Comparison of ENCODE assay signal across 9 mouse cellular contexts in the genomic region with DNA sequence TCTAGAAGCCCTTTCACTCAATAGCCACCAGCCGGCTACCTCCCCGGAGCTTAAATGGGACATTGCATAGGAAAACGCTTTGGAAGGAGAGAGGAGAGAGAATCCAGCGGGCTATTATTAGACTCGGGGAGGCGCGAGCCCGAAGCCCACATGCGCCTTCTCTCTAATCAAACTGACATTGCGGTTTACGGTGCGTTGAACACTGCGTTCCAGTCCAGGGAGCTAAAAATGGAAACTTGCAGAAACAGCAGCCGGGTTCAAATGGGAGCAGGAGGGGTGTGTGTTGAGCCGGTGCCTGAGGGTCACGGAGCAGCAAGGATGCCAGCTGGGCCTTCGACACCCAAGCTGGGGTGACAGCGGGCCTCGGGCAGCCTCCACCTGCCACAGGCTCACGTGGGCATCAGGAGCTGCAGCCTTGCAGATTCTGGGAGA.
DNase-seq lines count a peak whose midpoint lies in the region; ATAC-seq and TF ChIP-seq lines count a peak whose summit lies in the region.
"Had no signal": no experiment of that assay in that cellular context is flagged by ENCODE, and none has a peak within 500 bp of the region (broad histone marks: within the 10 kb centered on the region; RNA-seq: fewer than 3 reads in every experiment).

No protein-coding gene starts in this region.

- TF ChIP-seq CTCF in testis, adult 2 months (IDR thresholded peaks at IDR 0.05; ENCODE audit: control insufficient read depth, insufficient read depth, insufficient replicate concordance, low read depth, low read length), result no peak
- no peak for TF ChIP-seq CTCF in gastrocnemius, adult 2 months (IDR thresholded peaks at IDR 0.05)

- H3K9me3 ChIP-seq in hindbrain, embryonic 12.5 days (replicated peaks), result no peaks in the 10 kb centered on the region
- H3K9me3 ChIP-seq: embryonic facial prominence, embryonic 12.5 days had no signal

- peak; percentile 67 for ATAC-seq in hindbrain, embryonic 12.5 days (ENCODE audit: low FRiP score)
- no peak for ATAC-seq in erythroblast, adult 5-6 weeks (replicated peaks; ENCODE audit: low FRiP score, poor library complexity, severe bottlenecking)

- no peaks in the 10 kb centered on the region for H3K36me3 ChIP-seq in testis, adult 2 months (ENCODE audit: control insufficient read depth, insufficient read depth, low read length)
- no peaks in the 10 kb centered on the region for H3K36me3 ChIP-seq in hindbrain, embryonic 12.5 days
- H3K36me3 ChIP-seq: embryonic facial prominence, embryonic 12.5 days had no signal

- 35% methylated on average over 20 of the region's 20 CpGs for WGBS in hindbrain, embryonic 12.5 days

- no peaks in the 10 kb centered on the region for H3K27me3 ChIP-seq in testis, adult 2 months (ENCODE audit: control insufficient read depth, insufficient read depth, low read length)
- H3K27me3 ChIP-seq in hindbrain, embryonic 12.5 days, result no peaks in the 10 kb centered on the region
- H3K27me3 ChIP-seq: embryonic facial prominence, embryonic 12.5 days had no signal

- TF ChIP-seq POLR2A in testis, adult 2 months (IDR thresholded peaks at IDR 0.05; ENCODE audit: control insufficient read depth, low read depth, low read length), result no peak

- H3K27ac ChIP-seq in testis, adult 2 months (ENCODE audit: control insufficient read depth, insufficient read depth, low read depth, low read length), result no peak overlapping the region
- H3K27ac ChIP-seq in gastrocnemius, adult 2 months, result peak overlapping the region; percentile 88
- H3K27ac ChIP-seq in hindbrain, embryonic 12.5 days, result peak overlapping the region; percentile 60; the same call in 1 of the 2 replicates
- H3K27ac ChIP-seq: embryonic facial prominence, embryonic 12.5 days had no signal

- no peak for DNase-seq in testis, postnatal 14 days (ENCODE audit: low spot score)
- peak; percentile 92 for DNase-seq in gastrocnemius, adult 2 months
- DNase-seq in left cerebral cortex, postnatal 10 days (ENCODE audit: extremely low spot score in 1 of 2, low spot score in 2 of 2), result peak; percentile 42 to 54
- peak; percentile 83 for DNase-seq in skeletal muscle tissue, adult 2 months (ENCODE audit: low read depth, low spot score)
- DNase-seq in ovary, adult 18-20 months (ENCODE audit: low spot score), result no peak

- H3K4me3 ChIP-seq in testis, adult 2 months (ENCODE audit: control insufficient read depth, low read depth, low read length), result peak overlapping the region; percentile 48
- no peak overlapping the region for H3K4me3 ChIP-seq in gastrocnemius, adult 2 months
- no peak overlapping the region for H3K4me3 ChIP-seq in hindbrain, embryonic 12.5 days
- H3K4me3 ChIP-seq: embryonic facial prominence, embryonic 12.5 days had no signal

- intact Hi-C loops in gastrocnemius, adult 2 months (cut with DNase I), result no loop called here
- intact Hi-C loops in left cerebral cortex, postnatal 10 days (cut with DNase I), result no loop called here

- H3K9ac ChIP-seq in hindbrain, embryonic 12.5 days, result no peak overlapping the region
- H3K9ac ChIP-seq: embryonic facial prominence, embryonic 12.5 days had no signal

- peak overlapping the region; percentile 35 for H3K4me2 ChIP-seq in hindbrain, embryonic 12.5 days (replicated peaks)
- H3K4me2 ChIP-seq: embryonic facial prominence, embryonic 12.5 days had no signal

- peaks cover 12% of the 10 kb centered on the region for H3K4me1 ChIP-seq in testis, adult 2 months (ENCODE audit: control insufficient read depth, insufficient read depth, low read length)
- H3K4me1 ChIP-seq in hindbrain, embryonic 12.5 days, result peaks cover 7% of the 10 kb centered on the region; the same call in 1 of the 2 replicates
- H3K4me1 ChIP-seq: embryonic facial prominence, embryonic 12.5 days had no signal

Comparison
In these comparisons a context has a peak if more than half of its experiments do, and no peak if none do; other contexts are left out.
1. DNase-seq: peak in gastrocnemius, adult 2 months (single experiment), left cerebral cortex, postnatal 10 days (2 of 2) and skeletal muscle tissue, adult 2 months (single experiment); none in testis, postnatal 14 days (single experiment) and ovary, adult 18-20 months (single experiment).